Mouse (Mus musculus) liver, embryonic 11.5 days (tissue): Measurements from ENCODE around the gene Shc3. TPM values are rescaled to one million over a fixed set of nuclear protein-coding genes. Genes with fewer than 3 reads are reported as not detected.

ENCODE experiments used
- ATAC-seq: fragments of 200-750 bp; cut with Nextera tagmentation; replicated peaks from 2 replicates; pipeline ENCODE4 v1.8.0; 2017; ENCODE audit warnings: moderate number of reproducible peaks, mild to moderate bottlenecking, moderate TSS enrichment, moderate library complexity; ENCODE audit not compliant: low FRiP score
- DNase-seq: peaks from one replicate; pipeline ENCODE4 v3.0.0-alpha.2; 2017; ENCODE audit warnings: low spot score
- H3K27ac ChIP-seq: fragments of 300-500 bp; sonication (generic); 2 replicates; pipeline ENCODE4 v1.5.1; 2014; ENCODE audit warnings: mild to moderate bottlenecking, low read depth, low read length, control low read depth
- H3K27me3 ChIP-seq: fragments of 300-500 bp; sonication (generic); replicated peaks from 2 replicates; pipeline ENCODE4 v1.6.1; 2014; ENCODE audit warnings: low read length, mixed read lengths; ENCODE audit not compliant: control insufficient read depth, insufficient read depth
- H3K36me3 ChIP-seq: fragments of 300-500 bp; sonication (generic); 2 replicates; pipeline ENCODE4 v1.6.1; 2014; ENCODE audit warnings: mild to moderate bottlenecking, low read length, moderate library complexity, mixed read lengths; ENCODE audit not compliant: control insufficient read depth, insufficient read depth
- H3K4me1 ChIP-seq: fragments of 300-500 bp; sonication (generic); replicated peaks from 2 replicates; pipeline ENCODE4 v1.6.1; 2014; ENCODE audit warnings: low read length, mixed read lengths; ENCODE audit not compliant: control insufficient read depth, insufficient read depth
- H3K4me2 ChIP-seq: fragments of 300-500 bp; sonication (generic); 2 replicates; pipeline ENCODE4 v1.6.1; 2014; ENCODE audit warnings: mild to moderate bottlenecking, control low read depth, moderate library complexity
- H3K4me3 ChIP-seq: fragments of 300-500 bp; sonication (generic); 2 replicates; pipeline ENCODE4 v1.5.1; 2014; ENCODE audit warnings: low read depth, low read length, control low read depth
- H3K9ac ChIP-seq: fragments of 300-500 bp; sonication (generic); 2 replicates; pipeline ENCODE4 v1.6.1; 2014; ENCODE audit warnings: low read depth, low read length, control low read depth
- H3K9me3 ChIP-seq: fragments of 300-500 bp; sonication (generic); 2 replicates; pipeline ENCODE4 v1.6.1; 2016; ENCODE audit warnings: low read length, inconsistent platforms, mixed read lengths; ENCODE audit not compliant: control insufficient read depth
- WGBS: fragments of 180-500 bp; shearing (Covaris S2); extraction: QIAGEN DNeasy Blood & Tissue Kit; methylation state at CpG from one replicate; pipeline ENCODE4 v1.1.7; 2014; 5-methylcytosine and 5-hydroxymethylcytosine counted together
- polyA plus RNA-seq: library from polyadenylated mRNA; unstranded; fragments of >200 nt; fragmentation: Nextera tagmentation; extraction: Ambion mirVana; gene quantifications from 2 replicates; pipeline ENCODE4 v1.2.1, GENCODE M21; 2014

Shc3 gene
- polyA plus RNA-seq, 1 experiment from 2014 or later: not detected

DNA sequence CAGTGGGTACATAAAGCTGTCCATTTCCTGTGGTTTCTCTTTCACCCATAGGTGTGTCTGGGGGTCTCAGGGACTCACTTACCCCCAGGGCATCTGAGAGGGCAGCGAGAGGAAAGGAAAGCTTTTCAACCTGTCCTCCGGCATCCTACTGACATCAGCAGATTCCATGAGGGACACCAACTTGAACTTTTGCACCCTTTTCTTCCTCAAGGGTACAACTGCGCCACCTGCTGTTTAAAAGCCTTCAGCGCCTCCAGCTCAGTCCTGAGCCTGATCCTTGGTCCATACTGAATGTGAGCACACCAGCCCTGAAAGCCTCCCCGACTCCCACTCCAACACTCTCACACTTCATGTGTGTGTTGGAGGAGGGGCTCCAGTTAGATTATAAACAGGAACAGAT lies 144.6 kb downstream of the Shc3 start:
- WGBS: 22% methylated on average over 5 of the region's 5 CpGs
- Histone ChIP-seq H3K27me3 (no peaks in the 10 kb centered on the region), H3K4me2 (no peak overlapping the region), H3K36me3 (no peaks in the 10 kb centered on the region), H3K27ac (no peak overlapping the region), H3K9ac (no peak overlapping the region), H3K9me3 (no peaks in the 10 kb centered on the region), H3K4me1 (no peaks in the 10 kb centered on the region), H3K4me3 (no peak overlapping the region)
- peak; percentile 54 for DNase-seq
- ATAC-seq: no peak

DNA sequence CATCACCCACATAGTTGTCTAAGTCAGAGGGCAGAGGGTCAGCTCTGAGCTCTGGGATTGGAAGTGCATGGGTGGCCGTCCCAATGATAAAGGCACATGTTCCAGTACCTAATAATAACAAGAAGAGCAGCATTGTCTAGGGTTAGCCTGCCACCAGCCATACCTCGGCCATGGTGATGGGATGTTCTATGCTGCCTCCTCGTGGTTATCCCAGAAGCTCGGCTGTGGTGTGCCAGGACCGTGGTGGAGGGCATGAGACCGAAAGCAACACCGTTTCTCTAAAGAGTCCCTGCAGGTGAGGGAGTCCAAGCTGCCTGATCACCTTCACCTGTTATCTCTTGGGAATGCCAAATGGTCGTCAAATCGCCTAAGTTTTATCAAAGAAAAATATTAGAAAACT lies 145.6 kb downstream of the Shc3 start:
- H3K9me3 ChIP-seq: no peaks in the 10 kb centered on the region
- no peak overlapping the region for H3K4me3 ChIP-seq
- no peaks in the 10 kb centered on the region; the same call in 1 of the 2 replicates for H3K4me1 ChIP-seq
- DNase-seq (no peak), ATAC-seq (no peak)
- no peaks in the 10 kb centered on the region for H3K27me3 ChIP-seq
- 68% methylated on average over 9 of the region's 9 CpGs for WGBS
- H3K27ac ChIP-seq: no peak overlapping the region
- H3K9ac ChIP-seq: no peak overlapping the region
- H3K4me2 ChIP-seq: no peak overlapping the region
- H3K36me3 ChIP-seq: no peaks in the 10 kb centered on the region

GRCm38 (mm10) chr13:51420861-51421260 lies 148.4 kb downstream of the Shc3 start:
- Histone ChIP-seq H3K4me3 (no peak overlapping the region), H3K4me2 (no peak overlapping the region), H3K27ac (no peak overlapping the region), H3K9ac (no peak overlapping the region), H3K36me3 (no peaks in the 10 kb centered on the region), H3K9me3 (no peaks in the 10 kb centered on the region), H3K27me3 (no peaks in the 10 kb centered on the region), H3K4me1 (peaks cover 3% of the 10 kb centered on the region; the same call in 1 of the 2 replicates)
- no peak for DNase-seq
- ATAC-seq: no peak
- 86% methylated on average over 9 of the region's 9 CpGs for WGBS

GRCm38 (mm10) chr13:51419501-51419900 lies 149.7 kb downstream of the Shc3 start:
- Histone ChIP-seq H3K9ac (no peak overlapping the region), H3K36me3 (no peaks in the 10 kb centered on the region), H3K27ac (no peak overlapping the region), H3K4me3 (no peak overlapping the region), H3K9me3 (peaks cover 3% of the 10 kb centered on the region; the same call in 1 of the 2 replicates), H3K27me3 (no peaks in the 10 kb centered on the region), H3K4me1 (peaks cover 3% of the 10 kb centered on the region; the same call in 1 of the 2 replicates), H3K4me2 (no peak overlapping the region)
- 84% methylated on average over 15 of the region's 15 CpGs for WGBS
- no peak for DNase-seq
- no peak for ATAC-seq

DNA sequence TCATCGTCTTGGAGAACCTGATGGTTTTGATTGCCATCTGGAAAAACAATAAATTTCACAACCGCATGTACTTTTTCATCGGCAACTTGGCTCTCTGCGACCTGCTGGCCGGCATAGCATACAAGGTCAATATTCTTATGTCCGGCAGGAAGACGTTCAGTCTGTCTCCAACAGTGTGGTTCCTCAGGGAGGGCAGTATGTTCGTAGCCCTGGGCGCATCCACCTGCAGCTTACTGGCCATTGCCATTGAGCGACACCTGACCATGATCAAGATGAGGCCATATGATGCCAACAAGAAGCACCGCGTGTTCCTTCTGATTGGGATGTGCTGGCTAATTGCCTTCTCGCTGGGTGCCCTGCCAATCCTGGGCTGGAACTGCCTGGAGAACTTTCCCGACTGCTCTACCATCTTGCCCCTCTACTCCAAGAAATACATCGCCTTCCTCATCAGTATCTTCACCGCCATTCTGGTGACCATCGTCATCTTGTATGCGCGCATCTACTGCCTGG lies 150.2 kb downstream of the Shc3 start:
- peak overlapping the region; percentile 39; the same call in 1 of the 2 replicates for H3K4me2 ChIP-seq
- no peak for ATAC-seq
- 72% methylated on average over 19 of the region's 19 CpGs for WGBS

DNA sequence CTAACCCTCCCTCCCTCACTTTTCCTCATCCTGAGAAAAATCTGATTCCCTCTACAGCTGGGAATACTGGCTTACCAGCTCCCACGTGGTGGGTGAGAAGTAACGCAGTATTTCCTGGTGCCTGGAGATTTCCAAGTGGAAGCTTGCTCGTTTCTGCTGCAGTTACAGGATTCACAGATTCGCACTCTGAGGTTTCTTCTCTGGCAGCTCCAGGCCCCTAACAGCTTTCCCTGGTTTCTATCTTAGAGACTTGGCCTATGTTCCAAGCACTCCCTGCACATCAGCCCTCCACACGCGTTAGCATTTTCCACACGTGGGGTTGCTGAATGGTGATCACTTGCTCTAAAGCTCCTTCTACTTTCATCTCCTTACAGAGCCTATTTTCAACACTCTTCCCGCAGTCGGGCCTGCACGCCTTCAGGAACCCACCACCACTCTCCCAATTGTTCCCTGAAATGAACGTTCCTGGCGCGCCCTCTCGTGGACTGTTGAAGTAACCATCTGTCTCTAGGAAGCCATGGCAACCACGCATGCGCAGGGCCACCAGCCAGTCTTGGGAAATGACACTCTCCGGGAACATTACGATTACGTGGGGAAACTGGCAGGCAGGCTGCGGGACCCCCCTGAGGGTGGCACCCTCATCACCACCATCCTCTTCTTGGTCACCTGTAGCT lies 150.8 kb downstream of the Shc3 start:
- WGBS: 8% methylated on average over 20 of the region's 20 CpGs
- H3K36me3 ChIP-seq: no peaks in the 10 kb centered on the region
- peak; percentile 53; the same call in 1 of the 2 replicates for ATAC-seq
- H3K9me3 ChIP-seq: peaks cover 3% of the 10 kb centered on the region; the same call in 1 of the 2 replicates
- H3K9ac ChIP-seq: peak overlapping the region; percentile 37; the same call in 1 of the 2 replicates
- peak; percentile 90 for DNase-seq
- H3K4me1 ChIP-seq: peaks cover 3% of the 10 kb centered on the region; the same call in 1 of the 2 replicates
- H3K27ac ChIP-seq: no peak overlapping the region
- no peak overlapping the region for H3K4me3 ChIP-seq
- peak overlapping the region; percentile 39 for H3K4me2 ChIP-seq
- H3K27me3 ChIP-seq: no peaks in the 10 kb centered on the region

More for the DNA sequence above, 150.2 kb downstream of the Shc3 start:
- Histone ChIP-seq H3K9me3 (peaks cover 3% of the 10 kb centered on the region; the same call in 1 of the 2 replicates), H3K27me3 (no peaks in the 10 kb centered on the region), H3K4me3 (no peak overlapping the region), H3K36me3 (no peaks in the 10 kb centered on the region), H3K27ac (no peak overlapping the region), H3K9ac (no peak overlapping the region), H3K4me1 (peaks cover 3% of the 10 kb centered on the region; the same call in 1 of the 2 replicates)
- DNase-seq: no peak

- H3K4me2 ChIP-seq: no peak overlapping the region
- H3K27ac ChIP-seq: no peak overlapping the region
Observed at GRCm38 (mm10) chr13:51417796-51418195, 151.4 kb downstream of the Shc3 start.

GRCm38 (mm10) chr13:51416727-51417126 lies 152.5 kb downstream of the Shc3 start:
- H3K9ac ChIP-seq: no peak overlapping the region
- WGBS: 90% methylated on average over 11 of the region's 11 CpGs
- peaks cover 3% of the 10 kb centered on the region; the same call in 1 of the 2 replicates for H3K9me3 ChIP-seq
- no peak overlapping the region for H3K4me3 ChIP-seq
- no peak for DNase-seq
- no peaks in the 10 kb centered on the region for H3K36me3 ChIP-seq
- H3K27ac ChIP-seq: no peak overlapping the region
- no peak overlapping the region for H3K4me2 ChIP-seq
- peaks cover 3% of the 10 kb centered on the region; the same call in 1 of the 2 replicates for H3K4me1 ChIP-seq
- no peak for ATAC-seq
- no peaks in the 10 kb centered on the region for H3K27me3 ChIP-seq

More at GRCm38 (mm10) chr13:51417796-51418195, 151.4 kb downstream of the Shc3 start:
- DNase-seq (no peak), ATAC-seq (no peak)
- WGBS: 43% methylated on average over 6 of the region's 6 CpGs
- H3K9ac ChIP-seq: no peak overlapping the region
- no peak overlapping the region for H3K4me3 ChIP-seq
- H3K4me1 ChIP-seq: peaks cover 3% of the 10 kb centered on the region; the same call in 1 of the 2 replicates
- no peaks in the 10 kb centered on the region for H3K36me3 ChIP-seq
- H3K27me3 ChIP-seq: no peaks in the 10 kb centered on the region
- H3K9me3 ChIP-seq: peaks cover 3% of the 10 kb centered on the region; the same call in 1 of the 2 replicates
